Mouse (Mus musculus) retina, postnatal 1 day (tissue): ENCODE measurements around the gene Pdcd6.

ENCODE experiments used
- DNase-seq: peaks from one replicate; pipeline ENCODE4 v3.0.0-alpha.2; 2012

Pdcd6 gene

GRCm38 (mm10) chr13:74275726-74276125 is 41.7 kb downstream of the Pdcd6 start:
- DNase-seq, result no peak

- DNase-seq, result peak; percentile 71
Observed at GRCm38 (mm10) chr13:74260231-74260992, 57.0 kb downstream of the Pdcd6 start.

DNA sequence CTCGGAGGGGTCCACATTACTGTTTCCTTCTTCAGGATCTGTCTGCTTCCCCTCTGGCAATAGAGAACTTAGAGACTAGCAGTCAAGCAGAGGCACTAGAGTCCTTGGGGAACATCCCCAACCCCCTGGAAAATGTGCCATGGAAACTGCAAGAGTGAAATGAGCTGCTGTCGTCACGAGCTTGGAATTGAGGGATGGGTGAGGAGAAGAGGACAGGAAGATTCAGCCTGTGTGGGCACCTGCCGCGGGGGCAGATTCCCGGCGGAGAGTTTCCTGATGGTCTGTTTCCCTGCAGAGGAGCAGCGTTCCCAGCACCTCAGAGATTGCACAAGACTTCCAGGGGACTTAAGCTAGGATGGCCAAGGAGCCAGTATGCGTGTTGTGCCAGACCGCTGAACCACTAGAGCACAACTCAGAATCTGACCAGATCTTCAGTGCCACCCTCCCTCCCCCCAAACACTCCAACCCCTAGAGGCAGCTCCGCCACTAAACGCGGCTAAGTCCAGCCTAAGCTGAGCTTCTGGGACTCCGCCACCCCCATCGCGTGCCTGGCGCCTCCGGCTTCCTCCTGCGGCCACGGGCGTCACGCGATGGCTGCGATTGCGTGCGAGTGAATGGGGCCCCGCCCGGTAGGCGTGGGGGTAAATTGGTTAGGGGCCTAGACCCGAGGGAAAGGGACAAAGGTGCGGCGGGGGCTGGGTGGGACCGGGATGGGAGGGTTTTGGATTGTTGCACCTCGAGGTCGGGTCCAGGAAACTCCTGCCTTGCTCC is 57.7 kb downstream of the Pdcd6 start:
- DNase-seq, result peak; percentile 68
